Mouse (Mus musculus) c-Kit-positive CD71-positive TER-119-negative erythroid progenitor cells, embryonic 14.5 days (primary cell): ENCODE results near the gene Cd36.

ENCODE experiments used
- DNase-seq: peaks from one replicate; pipeline ENCODE4 v3.0.0-alpha.2; 2013; ENCODE audit warnings: low read depth

Gene Cd36

GRCm38 (mm10) chr5:17806774-17807377 lies 81.7 kb downstream of the Cd36 start:
- no peak for DNase-seq

- DNase-seq = peak; percentile 70
These were observed 112.0 kb downstream of the Cd36 start for GRCm38 (mm10) chr5:17776571-17776970.

GRCm38 (mm10) chr5:17770328-17770727 lies 118.3 kb downstream of the Cd36 start:
- DNase-seq = no peak

- peak; percentile 9 for DNase-seq
These were observed 122.5 kb downstream of the Cd36 start for GRCm38 (mm10) chr5:17766006-17766677.

GRCm38 (mm10) chr5:17753471-17754005 lies 135.1 kb downstream of the Cd36 start:
- DNase-seq = no peak

GRCm38 (mm10) chr5:17748293-17748692 lies 140.3 kb downstream of the Cd36 start:
- no peak for DNase-seq

- no peak for DNase-seq
These were observed 141.5 kb downstream of the Cd36 start for GRCm38 (mm10) chr5:17747143-17747542.

- DNase-seq = no peak
These were observed 142.1 kb downstream of the Cd36 start for GRCm38 (mm10) chr5:17746520-17746919.

- no peak for DNase-seq
These were observed 148.8 kb downstream of the Cd36 start for GRCm38 (mm10) chr5:17739805-17740204.
